Mouse (Mus musculus) fat pad, adult 2 months (tissue): ENCODE results near the gene Gm9833.
"Not testable (repeated sequence)": the region's sequence is repeated elsewhere in the genome, so short reads cannot be mapped to it uniquely, and the experiment has no call there.

Experiments used
- DNase-seq: peaks from one replicate; pipeline ENCODE4 v3.0.0-alpha.2; 2011; ENCODE audit warnings: low read depth, low spot score; ENCODE audit errors: extremely low read depth

Gm9833 gene

GRCm38 (mm10) chr3:10087994-10088393 lies at the start of gene Gm9833:
Gm9833 (plus strand) TSS chr3:10088110.
- DNase-seq, result not testable (repeated sequence)

GRCm38 (mm10) chr3:10070070-10070469 lies 17.8 kb upstream of the Gm9833 start:
- DNase-seq, result no peak

GRCm38 (mm10) chr3:10075826-10076225 lies 12.1 kb upstream of the Gm9833 start:
- no peak for DNase-seq

- peak; percentile 81 for DNase-seq
Measured at GRCm38 (mm10) chr3:10077096-10077841, 10.6 kb upstream of the Gm9833 start.

GRCm38 (mm10) chr3:10078113-10078512 lies 9.8 kb upstream of the Gm9833 start:
- DNase-seq, result no peak

DNA sequence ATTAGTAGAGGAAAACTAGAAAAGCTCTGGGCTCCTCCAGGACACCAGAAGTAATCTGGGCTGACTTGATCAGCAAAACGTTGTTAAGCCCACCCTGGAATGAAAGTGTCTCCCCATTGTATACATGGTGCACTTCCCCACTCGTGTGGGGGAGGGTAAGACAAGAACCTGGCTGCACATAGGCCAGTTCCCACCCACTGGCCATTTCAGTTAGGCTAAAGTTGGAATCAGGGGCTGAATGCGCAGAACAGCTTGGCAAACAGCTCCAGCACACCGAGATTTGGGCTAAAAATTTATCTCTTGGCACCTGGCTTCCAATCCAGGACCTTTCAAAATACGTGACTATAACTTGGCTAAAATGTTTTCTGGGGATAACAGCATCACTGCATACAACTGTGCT lies 6.6 kb upstream of the Gm9833 start:
- no peak for DNase-seq

DNA sequence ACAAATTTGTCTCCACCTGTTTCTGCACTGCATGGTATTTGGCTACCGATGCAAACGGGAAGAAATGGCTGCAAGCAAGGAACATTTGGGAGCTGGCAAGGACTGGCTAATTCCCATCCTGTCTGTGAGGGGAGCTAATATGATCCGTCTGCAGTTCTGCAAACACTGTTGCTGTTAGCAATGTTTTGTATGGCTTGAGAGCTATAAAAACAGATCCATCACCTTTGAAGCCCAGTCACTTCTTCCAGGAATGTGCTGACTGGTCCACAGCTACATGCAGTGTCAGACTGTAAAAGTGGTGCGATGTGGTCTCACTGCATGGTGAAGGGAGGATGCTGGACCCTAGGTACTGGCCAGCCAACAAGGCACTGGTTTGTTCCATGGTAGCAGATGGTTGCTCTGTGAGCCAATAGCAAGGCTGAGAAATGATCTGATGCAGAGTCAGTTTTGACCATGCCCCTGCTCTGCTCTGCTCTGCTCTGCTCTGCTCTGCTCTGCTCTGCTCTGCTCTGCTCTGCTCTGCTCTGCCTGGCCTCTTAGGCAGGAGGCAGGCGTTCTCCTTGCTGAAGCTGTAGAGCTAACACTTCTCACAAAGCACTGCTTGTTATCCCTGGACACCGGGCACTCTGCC lies 5.9 kb upstream of the Gm9833 start:
- DNase-seq, result no peak

- DNase-seq, result no peak
Measured at GRCm38 (mm10) chr3:10082545-10083062, 5.3 kb upstream of the Gm9833 start.

DNA sequence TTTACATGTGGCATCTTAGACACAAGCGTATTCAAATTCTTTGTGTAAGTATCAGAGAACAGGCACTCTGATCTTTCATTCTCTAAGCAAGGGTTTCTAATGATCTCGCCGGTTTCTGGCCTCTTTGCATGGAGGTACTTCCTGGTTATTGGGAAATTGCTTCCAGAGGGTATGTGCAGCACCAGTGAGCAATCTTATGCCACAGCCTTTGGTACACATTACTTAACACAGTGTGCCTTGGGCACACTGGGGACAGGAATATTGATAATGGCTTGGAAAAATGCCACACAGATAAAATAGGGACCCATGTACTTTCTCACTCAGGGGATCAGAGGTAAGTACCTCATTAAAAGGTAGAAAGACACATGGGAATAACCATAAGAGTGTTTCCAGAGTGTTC lies 3.8 kb upstream of the Gm9833 start:
- DNase-seq, result peak; percentile 71

DNA sequence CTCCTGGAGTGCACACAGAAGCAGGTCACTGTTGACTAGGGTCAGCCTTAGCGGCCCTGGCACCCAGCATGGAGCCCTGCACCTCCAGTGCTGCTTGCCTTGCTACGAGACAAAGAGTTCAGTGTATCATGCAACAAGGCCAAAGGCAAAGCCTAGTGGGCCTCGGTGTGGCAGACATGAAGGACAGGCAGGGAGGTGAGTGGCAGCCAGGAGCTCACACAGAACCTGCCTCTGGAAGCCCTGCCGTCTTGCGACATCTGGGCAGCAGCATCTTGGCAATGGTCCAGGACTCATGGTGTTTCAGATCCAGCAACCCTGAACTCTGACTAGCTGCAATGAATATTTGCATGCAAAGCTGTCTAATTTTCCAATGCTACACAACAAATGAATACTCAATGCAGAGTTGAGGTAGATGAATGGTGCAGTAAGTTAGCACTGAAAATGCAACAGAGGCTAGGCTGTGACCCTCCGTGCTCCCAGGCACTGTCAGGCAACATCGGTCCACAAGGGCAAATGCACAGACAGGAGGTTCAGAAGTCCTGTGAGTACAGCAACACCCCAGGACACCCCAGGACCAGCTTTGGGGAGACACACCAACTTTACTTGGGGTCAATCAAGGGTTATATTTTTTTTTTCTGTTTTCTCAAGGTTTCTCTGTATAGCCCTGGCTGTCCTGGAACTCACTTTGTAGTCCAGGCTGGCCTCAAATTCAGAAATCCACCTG lies 2.4 kb upstream of the Gm9833 start:
- DNase-seq, result peak; percentile 43

DNA sequence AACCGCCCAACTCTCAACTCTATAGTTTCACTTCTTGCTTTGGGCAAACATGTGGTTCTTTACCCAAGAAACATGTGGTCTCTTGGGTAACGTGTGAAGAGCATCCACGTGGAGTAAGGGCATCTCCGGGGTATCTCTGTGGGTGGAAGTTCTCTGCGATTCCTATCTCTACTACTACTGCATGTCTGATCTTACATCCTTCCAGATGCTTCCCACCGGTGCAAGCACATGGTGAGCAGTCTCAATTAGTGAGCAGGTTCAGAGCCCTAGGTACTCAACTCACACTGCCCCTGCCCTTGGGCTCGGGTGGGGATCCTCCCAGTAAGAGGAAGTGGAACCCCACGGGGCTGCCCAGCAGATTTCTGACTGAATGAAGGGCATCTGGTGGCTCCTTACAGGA lies 399 bp upstream of the Gm9833 start:
- no peak for DNase-seq

GRCm38 (mm10) chr3:10091616-10092140 lies 3.8 kb downstream of the Gm9833 start:
- DNase-seq, result peak; percentile 40

DNA sequence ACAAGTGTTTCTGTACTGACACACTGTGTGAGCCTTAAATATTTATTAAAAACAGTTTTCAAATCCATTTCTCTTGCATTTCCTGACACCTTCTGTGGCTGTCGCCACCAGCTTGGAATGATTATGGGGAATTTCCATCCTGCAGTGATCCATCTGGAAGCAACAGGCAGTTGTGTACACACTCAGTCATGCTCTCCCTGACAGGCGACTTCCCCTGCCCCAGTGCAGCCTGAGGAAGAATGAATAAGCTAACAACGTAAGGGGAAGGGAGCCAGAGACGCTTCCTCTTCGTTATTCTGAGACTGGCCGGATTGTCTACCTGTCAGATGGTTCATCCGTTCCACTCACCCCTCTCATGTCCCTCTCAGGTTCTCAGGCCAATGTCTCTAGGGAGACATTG lies 4.6 kb downstream of the Gm9833 start:
- DNase-seq, result no peak

- no peak for DNase-seq
Measured at GRCm38 (mm10) chr3:10092914-10093313, 5.0 kb downstream of the Gm9833 start.

GRCm38 (mm10) chr3:10095076-10095622 lies 7.2 kb downstream of the Gm9833 start:
- DNase-seq, result no peak

DNA sequence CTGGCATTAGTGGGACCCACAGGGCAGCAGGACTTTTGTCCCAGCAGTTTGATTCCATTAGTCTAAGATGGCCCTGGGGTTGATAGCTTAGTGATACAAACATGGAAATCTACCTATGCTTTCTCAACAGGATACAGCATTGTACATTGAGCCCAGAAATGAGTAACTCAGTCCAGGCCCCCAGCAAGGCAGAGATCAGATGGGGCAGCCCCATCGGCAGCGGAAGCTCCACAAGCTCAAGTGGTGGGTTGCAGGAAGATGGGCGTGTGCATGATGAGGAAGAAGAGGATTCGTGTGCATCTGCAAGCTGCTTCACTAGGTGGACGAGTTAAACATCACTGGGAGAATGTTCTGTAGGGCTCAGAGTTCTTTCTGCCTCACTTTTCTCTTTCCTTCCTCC lies 11.8 kb downstream of the Gm9833 start:
- no peak for DNase-seq

GRCm38 (mm10) chr3:10111570-10111969 lies 23.7 kb downstream of the Gm9833 start:
- no peak for DNase-seq

- DNase-seq, result no peak
Measured at GRCm38 (mm10) chr3:10112196-10112595, 24.3 kb downstream of the Gm9833 start.

- DNase-seq, result no peak
Measured at GRCm38 (mm10) chr3:10112660-10113059, 24.8 kb downstream of the Gm9833 start.

GRCm38 (mm10) chr3:10116531-10116930 lies 28.6 kb downstream of the Gm9833 start:
- no peak for DNase-seq

GRCm38 (mm10) chr3:10121232-10121631 lies 33.3 kb downstream of the Gm9833 start:
- no peak for DNase-seq
